Mouse (Mus musculus): ENCODE data around the gene Dpf2.
"Not testable (repeated sequence)": the region's sequence is repeated elsewhere in the genome, so short reads cannot be mapped to it uniquely, and the experiment has no call there.

GRCm38 (mm10) chr19:5882079-5882478 is 30.7 kb downstream of the Dpf2 start:
- TF ChIP-seq CTCF (IDR thresholded peaks at IDR 0.05; ENCODE audit: low read depth, low read length); TAL1 (conservative IDR thresholded peaks at IDR 0.05; ENCODE audit: low read depth, low read length); POLR2AphosphoS5 (IDR thresholded peaks at IDR 0.05; ENCODE audit: insufficient replicate concordance, low read depth, low read length); GATA1 (IDR thresholded peaks at IDR 0.05; ENCODE audit: borderline replicate concordance, low read length); GATA2 (IDR thresholded peaks at IDR 0.05; ENCODE audit: borderline replicate concordance, low read depth, low read length): not testable (repeated sequence)

All from G1E (cell line).